Mouse (Mus musculus): ENCODE data around the gene Gng12. TPM values are rescaled to one million over a fixed set of nuclear protein-coding genes. Genes with fewer than 3 reads are reported as not detected.

The Gng12 gene
- polyA plus RNA-seq, 1 experiment from 2014 or later: 166 TPM

GRCm38 (mm10) chr6:67040904-67041410, 144.8 kb downstream of the Gng12 start:
- Histone ChIP-seq H3K79me2 (ENCODE audit: inconsistent target) (peaks cover 4% of the 10 kb centered on the region; the same call in 1 of the 2 replicates), H3K27ac (peak overlapping the region; percentile 17; the same call in 1 of the 2 replicates), H3K4me3 (ENCODE audit: inconsistent target) (no peak overlapping the region), H3K36me3 (ENCODE audit: inconsistent target) (no peaks in the 10 kb centered on the region)
- 68% methylated on average over 4 of the region's 4 CpGs for WGBS (ENCODE audit: missing documents)

DNA sequence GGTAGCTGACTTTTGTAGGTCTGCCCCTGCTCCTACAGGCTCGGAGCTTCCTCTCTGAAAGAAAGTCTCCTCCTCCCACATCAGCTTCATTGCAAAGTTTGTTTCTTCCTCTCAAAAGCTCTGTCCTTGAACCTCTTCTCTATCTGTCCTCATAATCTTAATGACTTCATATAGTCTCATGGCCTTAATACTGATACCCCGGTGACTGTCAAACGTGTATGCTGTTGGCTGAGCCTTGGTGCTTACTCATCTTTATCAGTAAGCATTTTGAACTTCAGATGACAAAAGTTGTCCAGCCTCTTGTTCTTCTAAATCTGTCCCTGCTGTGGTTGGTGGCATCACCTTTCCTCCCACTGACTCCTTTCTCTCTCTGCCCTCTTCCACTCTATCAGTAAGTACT, 149.2 kb downstream of the Gng12 start:
- Histone ChIP-seq H3K36me3 (ENCODE audit: inconsistent target) (no peaks in the 10 kb centered on the region), H3K79me2 (ENCODE audit: inconsistent target) (no peaks in the 10 kb centered on the region), H3K4me3 (ENCODE audit: inconsistent target) (no peak overlapping the region), H3K27ac (no peak overlapping the region)
- 91% methylated on average over 3 of the region's 3 CpGs for WGBS (ENCODE audit: missing documents)

DNA sequence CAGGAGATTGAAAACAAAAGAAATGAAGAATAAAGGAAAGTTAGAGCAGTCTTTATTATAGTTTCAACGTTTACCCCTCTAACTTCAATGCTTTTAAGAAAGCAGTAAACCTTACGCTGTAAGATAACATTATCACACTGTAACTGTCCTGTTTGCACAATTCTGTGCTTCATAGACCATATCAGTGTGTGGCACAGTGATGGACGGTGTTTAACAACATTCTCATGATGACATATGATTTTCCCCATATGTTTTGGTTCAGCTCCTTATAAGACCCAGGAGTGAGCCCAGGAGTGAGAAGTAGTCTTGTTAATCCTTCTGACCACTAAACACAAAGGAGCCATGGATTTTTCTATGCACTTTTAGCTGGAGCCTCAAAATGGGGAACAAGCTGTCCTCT, 150.7 kb downstream of the Gng12 start:
- no peak overlapping the region for H3K27ac ChIP-seq
- WGBS (ENCODE audit: missing documents): 91% methylated on average over 3 of the region's 3 CpGs
- no peaks in the 10 kb centered on the region for H3K36me3 ChIP-seq (ENCODE audit: inconsistent target)
- no peaks in the 10 kb centered on the region for H3K79me2 ChIP-seq (ENCODE audit: inconsistent target)
- H3K4me3 ChIP-seq (ENCODE audit: inconsistent target): no peak overlapping the region

- H3K79me2 ChIP-seq (ENCODE audit: inconsistent target): no peaks in the 10 kb centered on the region
- no peak overlapping the region for H3K4me3 ChIP-seq (ENCODE audit: inconsistent target)
- no peak overlapping the region for H3K27ac ChIP-seq
- 76% methylated on average over 3 of the region's 3 CpGs for WGBS (ENCODE audit: missing documents)
- H3K36me3 ChIP-seq (ENCODE audit: inconsistent target): no peaks in the 10 kb centered on the region
These were observed 152.0 kb downstream of the Gng12 start for GRCm38 (mm10) chr6:67048052-67048691.

- 82% methylated on average over 6 of the region's 7 CpGs for WGBS (ENCODE audit: missing documents)
- Histone ChIP-seq H3K79me2 (ENCODE audit: inconsistent target) (no peaks in the 10 kb centered on the region), H3K36me3 (ENCODE audit: inconsistent target) (no peaks in the 10 kb centered on the region), H3K4me3 (ENCODE audit: inconsistent target) (no peak overlapping the region), H3K27ac (no peak overlapping the region)
These were observed 152.9 kb downstream of the Gng12 start for GRCm38 (mm10) chr6:67048880-67049694.

GRCm38 (mm10) chr6:67049695-67050038, 153.5 kb downstream of the Gng12 start:
- Histone ChIP-seq H3K79me2 (ENCODE audit: inconsistent target) (no peaks in the 10 kb centered on the region), H3K4me3 (ENCODE audit: inconsistent target) (no peak overlapping the region), H3K27ac (no peak overlapping the region), H3K36me3 (ENCODE audit: inconsistent target) (no peaks in the 10 kb centered on the region)
- 88% methylated on average over 2 of the region's 2 CpGs for WGBS (ENCODE audit: missing documents)

DNA sequence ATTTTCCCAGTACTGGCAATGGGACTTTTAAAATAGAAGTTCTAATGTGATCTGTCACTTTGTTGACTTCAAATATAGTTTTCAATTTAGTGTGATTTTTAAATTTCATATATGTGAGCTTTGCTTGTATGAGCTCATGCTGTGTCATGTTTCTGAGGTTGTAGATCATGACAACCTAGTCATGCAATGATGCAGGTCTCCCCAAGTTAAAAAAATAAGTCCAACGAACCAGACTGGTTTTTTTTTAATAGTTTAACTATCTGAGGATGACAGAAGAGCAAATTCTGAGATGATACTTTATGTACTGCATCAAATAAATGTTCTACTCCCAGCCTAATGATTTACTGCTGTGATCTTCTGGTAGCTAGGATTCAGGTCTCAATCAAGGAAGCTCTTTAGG, 153.9 kb downstream of the Gng12 start:
- no peak overlapping the region for H3K27ac ChIP-seq
- no peaks in the 10 kb centered on the region for H3K36me3 ChIP-seq (ENCODE audit: inconsistent target)
- 70% methylated on average over 1 of the region's 1 CpGs for WGBS (ENCODE audit: missing documents)
- no peaks in the 10 kb centered on the region for H3K79me2 ChIP-seq (ENCODE audit: inconsistent target)
- H3K4me3 ChIP-seq (ENCODE audit: inconsistent target): no peak overlapping the region

- no peak overlapping the region for H3K27ac ChIP-seq
- H3K4me3 ChIP-seq (ENCODE audit: inconsistent target): no peak overlapping the region
- no peaks in the 10 kb centered on the region for H3K36me3 ChIP-seq (ENCODE audit: inconsistent target)
- WGBS (ENCODE audit: missing documents): 26% methylated on average over 15 of the region's 15 CpGs
- H3K79me2 ChIP-seq (ENCODE audit: inconsistent target): no peaks in the 10 kb centered on the region
These were observed 160.1 kb downstream of the Gng12 start for GRCm38 (mm10) chr6:67056108-67056888.

DNA sequence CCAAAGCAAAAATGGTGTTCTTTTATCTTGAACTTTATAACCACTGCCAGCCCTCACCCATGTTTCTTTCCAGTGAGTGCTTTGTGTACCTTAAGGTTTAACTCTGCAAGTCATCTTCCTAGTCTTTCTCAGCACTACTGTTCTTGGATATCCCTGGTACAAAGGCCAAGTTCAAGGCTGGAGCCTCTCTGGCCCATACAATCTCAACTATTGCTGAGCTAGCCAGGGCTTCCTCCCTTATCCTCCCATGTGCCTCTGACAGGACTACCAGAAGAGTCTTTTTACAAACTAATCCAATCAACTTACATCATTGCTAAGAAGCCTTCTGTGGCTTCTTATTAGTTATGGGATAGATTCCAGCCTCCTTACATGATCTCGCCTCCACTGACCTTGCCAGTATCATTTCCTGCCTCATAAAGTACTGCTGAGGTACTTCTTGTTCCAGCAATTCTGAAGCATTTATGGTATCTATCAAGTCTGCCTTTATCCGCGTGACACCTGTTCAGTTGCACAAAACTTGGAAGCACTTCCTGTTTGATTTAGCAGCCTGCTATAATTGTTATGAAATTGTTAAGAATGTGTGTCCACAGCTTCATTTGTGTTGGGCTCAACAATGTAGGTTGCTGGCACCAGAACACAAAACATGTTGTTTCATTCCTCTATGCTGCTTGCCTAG, 160.8 kb downstream of the Gng12 start:
- Histone ChIP-seq H3K79me2 (ENCODE audit: inconsistent target) (no peaks in the 10 kb centered on the region), H3K27ac (no peak overlapping the region), H3K36me3 (ENCODE audit: inconsistent target) (no peaks in the 10 kb centered on the region), H3K4me3 (ENCODE audit: inconsistent target) (no peak overlapping the region)
- WGBS (ENCODE audit: missing documents): 83% methylated on average over 3 of the region's 3 CpGs

GRCm38 (mm10) chr6:67057574-67057973, 161.4 kb downstream of the Gng12 start:
- Histone ChIP-seq H3K27ac (no peak overlapping the region), H3K4me3 (ENCODE audit: inconsistent target) (no peak overlapping the region), H3K79me2 (ENCODE audit: inconsistent target) (no peaks in the 10 kb centered on the region), H3K36me3 (ENCODE audit: inconsistent target) (no peaks in the 10 kb centered on the region)
- WGBS (ENCODE audit: missing documents): 81% methylated on average over 5 of the region's 5 CpGs

DNA sequence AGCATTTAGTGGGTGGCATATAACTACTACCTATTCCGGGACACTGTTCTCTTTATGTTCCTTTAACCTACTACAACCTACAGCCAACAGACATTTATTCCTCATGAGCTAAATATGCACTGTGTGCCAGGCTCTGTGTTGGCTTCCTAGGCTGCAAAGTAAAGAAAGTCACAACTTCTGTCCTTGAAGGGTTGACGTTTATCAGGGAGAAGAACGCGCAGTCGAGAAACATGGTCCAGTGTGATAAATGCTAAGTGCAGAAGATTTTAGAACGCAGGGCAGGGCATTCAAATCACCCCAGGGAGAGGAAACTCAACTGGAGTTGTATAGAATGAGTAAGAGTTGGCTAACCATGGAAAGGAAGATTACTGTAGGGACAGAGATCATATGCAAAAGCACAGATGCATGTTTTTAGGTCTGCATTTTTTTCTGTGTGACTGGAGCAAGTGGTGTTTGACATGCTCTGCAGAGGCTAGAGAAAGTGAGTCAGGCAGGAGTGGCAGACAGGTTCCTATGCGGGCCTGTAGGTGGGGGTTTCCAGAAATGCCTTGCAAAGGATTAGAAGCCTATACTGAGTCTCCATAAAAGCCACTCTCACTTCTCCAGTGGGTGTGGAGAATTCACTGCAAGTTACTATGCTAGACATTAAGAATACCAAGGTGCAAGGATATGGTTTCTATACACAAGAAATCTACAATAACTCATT, 161.9 kb downstream of the Gng12 start:
- no peak overlapping the region for H3K27ac ChIP-seq
- no peaks in the 10 kb centered on the region for H3K79me2 ChIP-seq (ENCODE audit: inconsistent target)
- 93% methylated on average over 7 of the region's 7 CpGs for WGBS (ENCODE audit: missing documents)
- H3K4me3 ChIP-seq (ENCODE audit: inconsistent target): no peak overlapping the region
- no peaks in the 10 kb centered on the region for H3K36me3 ChIP-seq (ENCODE audit: inconsistent target)

DNA sequence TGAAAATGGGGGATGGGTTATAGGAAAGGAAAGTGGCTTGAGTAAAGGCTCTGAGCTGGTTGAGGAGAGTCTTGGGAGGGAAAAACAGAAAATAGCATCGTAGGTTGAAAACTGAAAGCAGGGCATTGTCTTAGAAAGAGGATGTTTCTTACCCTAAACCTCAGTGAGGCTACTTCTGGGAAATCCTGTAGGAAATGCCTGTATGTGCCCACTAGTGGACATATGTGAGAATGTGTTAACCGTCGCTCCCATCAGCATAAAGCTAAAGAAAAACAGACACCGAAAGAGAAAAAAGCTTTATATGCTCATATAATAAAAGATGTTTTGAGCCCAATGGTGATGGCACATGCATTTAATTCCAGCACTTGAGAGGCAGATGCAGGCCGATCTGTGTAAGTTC, 163.9 kb downstream of the Gng12 start:
- WGBS (ENCODE audit: missing documents): 54% methylated on average over 5 of the region's 5 CpGs
- no peak overlapping the region for H3K4me3 ChIP-seq (ENCODE audit: inconsistent target)
- H3K36me3 ChIP-seq (ENCODE audit: inconsistent target): no peaks in the 10 kb centered on the region
- no peaks in the 10 kb centered on the region for H3K79me2 ChIP-seq (ENCODE audit: inconsistent target)
- no peak overlapping the region for H3K27ac ChIP-seq

GRCm38 (mm10) chr6:67069219-67069762, 173.1 kb downstream of the Gng12 start:
- Histone ChIP-seq H3K4me3 (ENCODE audit: inconsistent target) (no peak overlapping the region), H3K79me2 (ENCODE audit: inconsistent target) (no peaks in the 10 kb centered on the region), H3K36me3 (ENCODE audit: inconsistent target) (no peaks in the 10 kb centered on the region), H3K27ac (peak overlapping the region; percentile 85)
- 13% methylated on average over 8 of the region's 8 CpGs for WGBS (ENCODE audit: missing documents)

Data from macrophage (primary cell).